Mouse (Mus musculus) layer of hippocampus, adult 8-10 months (tissue): ENCODE data around the gene Ctse. TPM values are rescaled to one million over a fixed set of nuclear protein-coding genes. Genes with fewer than 3 reads are reported as not detected.

Experiments used
- DNase-seq, 2 experiments: peaks; one replicate each; pipeline ENCODE4 v3.0.0; 2022; ENCODE audit warnings: low spot score in 2 of 2
- total RNA-seq, 4 experiments: library from RNA; stranded (reverse); gene quantifications; 2 replicates each; pipeline ENCODE4 v1.2.4; 2022

Ctse gene
- total RNA-seq, 4 experiments from 2014 or later: 7.9 to 12.2 TPM; not detected in 2

DNA sequence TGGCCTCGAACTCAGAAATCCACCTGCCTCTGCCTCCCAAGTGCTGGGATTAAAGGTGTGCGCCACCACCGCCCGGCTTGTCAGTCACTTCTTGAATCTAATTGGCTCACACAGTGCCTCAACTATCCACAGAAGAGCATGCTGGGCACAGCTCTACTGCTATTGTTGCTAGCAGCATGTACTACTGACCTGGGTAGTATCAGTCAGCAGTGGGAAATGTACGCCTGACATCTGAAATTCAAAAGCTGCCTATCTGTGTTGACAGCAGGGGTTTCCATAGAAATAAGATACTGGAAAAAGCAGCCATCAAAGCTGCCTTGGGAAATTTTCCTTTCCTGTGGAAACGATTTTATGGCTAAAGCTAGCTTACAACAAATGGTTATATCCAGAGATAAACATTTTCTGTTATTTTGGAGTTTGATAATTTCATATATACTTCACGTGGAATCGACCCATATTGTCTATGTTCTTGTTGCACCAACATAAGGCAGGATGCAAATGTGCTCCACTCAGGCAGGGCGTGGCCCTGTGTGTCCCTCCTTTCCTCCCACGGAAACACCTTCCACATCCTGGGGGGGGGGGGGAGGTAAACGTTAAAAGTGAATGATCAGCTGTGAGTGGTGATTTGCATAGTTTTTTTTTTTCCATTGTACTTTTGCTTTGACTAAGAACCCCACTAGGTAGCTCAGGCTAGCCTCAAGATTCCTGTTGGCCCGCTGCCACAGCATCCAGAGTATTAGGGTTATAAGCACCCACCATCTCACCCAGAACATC lies 14.8 kb downstream of the Ctse start:
- no peak for DNase-seq

- no peak for DNase-seq
These were observed 17.5 kb downstream of the Ctse start for GRCm38 (mm10) chr1:131655601-131656000.

GRCm38 (mm10) chr1:131657945-131658354 lies 19.8 kb downstream of the Ctse start:
- peak; percentile 86 to 94 for DNase-seq

DNA sequence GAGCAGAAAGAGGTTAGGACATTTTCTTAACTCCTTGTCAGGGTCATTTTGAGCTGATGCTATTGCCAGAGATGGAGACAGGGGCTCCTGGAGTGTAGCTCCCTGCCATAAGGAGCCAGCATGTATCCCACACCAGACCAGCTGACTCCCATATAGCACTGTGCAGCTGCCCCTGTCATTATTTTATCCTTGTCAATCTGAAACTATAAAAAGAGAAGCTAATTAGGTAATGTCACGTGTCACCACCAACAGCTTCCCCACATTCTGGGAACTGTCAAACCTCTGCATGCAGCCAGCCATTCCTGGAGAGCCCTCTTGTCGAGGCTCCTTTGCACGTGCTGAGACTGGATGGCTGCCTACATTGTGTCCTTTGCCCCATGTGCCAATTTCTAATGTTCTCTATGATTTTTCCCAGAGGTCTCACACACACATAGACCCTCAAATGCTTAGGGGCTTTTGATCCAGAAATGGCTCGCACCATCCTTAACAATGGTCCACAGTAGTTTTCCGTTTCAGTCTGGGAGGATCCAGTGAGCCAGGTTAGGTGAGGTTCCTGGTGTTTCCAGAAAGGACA lies 21.5 kb downstream of the Ctse start:
- no peak for DNase-seq

- DNase-seq: no peak
These were observed 22.2 kb downstream of the Ctse start for GRCm38 (mm10) chr1:131660266-131660665.

DNA sequence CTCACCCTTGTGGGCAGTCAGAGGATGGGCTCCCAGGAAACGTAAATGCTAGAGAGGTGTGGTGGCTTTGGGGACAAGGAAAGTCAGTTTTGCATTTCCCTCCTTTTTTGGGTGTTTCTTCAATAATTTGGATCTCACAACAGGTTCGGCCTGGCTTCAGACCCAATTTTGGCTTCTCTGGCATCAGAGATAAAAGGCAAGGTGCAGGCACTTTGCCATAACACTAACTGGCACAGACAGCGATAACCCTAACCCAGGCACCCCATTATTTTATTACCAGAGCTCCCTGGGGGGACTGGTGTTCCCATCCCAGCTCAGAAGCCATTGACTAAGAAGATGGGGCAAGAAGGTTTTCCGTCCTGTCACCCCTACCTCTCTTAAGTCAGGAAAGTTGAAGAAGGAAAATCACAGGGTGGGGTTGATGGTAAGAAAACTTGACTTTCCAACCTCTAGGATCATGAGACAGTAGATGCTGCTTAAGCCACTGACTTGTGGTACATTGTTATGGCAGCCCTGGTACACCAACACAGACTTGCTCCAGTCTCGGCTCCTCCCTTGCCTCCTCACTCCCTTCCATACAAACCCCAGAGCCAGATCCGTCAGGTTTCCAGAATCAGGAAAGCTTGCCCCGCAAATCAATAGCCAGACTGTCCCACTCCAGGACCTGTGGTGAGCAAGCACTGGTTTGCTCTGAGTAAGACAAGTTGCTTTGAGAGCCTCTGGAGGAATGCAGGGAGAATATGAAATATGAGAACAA lies 22.8 kb downstream of the Ctse start:
- DNase-seq: no peak

GRCm38 (mm10) chr1:131661749-131662148 lies 23.6 kb downstream of the Ctse start:
- DNase-seq: no peak

DNA sequence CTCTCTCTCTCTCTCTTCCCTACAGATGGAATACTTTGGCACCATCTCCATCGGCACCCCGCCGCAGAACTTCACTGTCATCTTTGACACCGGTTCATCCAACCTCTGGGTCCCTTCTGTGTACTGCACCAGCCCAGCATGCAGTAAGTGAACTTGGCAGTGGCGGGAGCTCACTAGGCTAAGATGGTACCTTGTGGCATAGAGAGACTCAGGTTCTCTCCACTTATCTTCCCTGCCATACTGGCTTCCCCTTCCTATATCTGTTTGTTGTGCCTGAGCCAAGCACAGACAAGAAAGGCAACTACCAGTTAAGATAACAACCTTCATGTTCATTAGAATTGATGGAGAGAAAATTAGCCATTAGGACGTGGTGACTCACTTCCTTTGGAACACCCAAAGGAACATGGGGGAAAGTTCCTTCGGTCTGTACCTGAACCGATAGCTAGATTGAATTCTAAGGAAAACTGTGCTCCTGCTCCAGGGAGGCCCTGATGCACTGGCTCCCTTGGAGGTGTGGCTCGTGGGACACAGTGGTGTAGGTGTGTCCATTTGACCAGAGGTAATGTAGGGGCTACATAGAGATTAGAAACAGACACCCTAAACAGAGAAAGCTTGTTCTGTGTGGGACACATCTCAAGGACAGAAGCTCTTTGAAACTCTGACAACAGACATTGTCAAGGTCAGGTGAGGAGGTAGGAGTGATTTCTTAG lies 25.3 kb downstream of the Ctse start:
- DNase-seq: no peak

- DNase-seq: no peak
These were observed 26.0 kb downstream of the Ctse start for GRCm38 (mm10) chr1:131664136-131664535.

GRCm38 (mm10) chr1:131665886-131666285 lies 27.8 kb downstream of the Ctse start:
- no peak for DNase-seq

DNA sequence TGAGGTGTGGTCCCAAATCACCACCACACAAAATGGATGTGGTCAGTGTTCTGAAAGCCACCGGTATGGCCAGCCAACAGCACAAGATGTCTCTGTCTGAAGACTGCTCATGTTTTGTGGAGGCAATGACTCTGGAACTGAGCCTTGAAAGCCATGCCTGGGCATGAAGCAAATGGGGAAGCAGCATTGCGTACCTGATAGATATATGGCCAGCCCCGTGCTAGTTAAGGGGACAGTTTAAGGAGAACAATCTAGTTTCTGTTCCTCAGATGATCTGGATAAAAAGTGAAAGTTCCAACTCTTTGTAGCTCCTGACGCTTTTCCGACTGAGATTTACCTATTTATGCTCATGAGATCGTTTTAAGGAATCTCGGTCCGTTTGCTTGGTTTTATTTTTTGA lies 33.0 kb downstream of the Ctse start:
- DNase-seq: no peak

DNA sequence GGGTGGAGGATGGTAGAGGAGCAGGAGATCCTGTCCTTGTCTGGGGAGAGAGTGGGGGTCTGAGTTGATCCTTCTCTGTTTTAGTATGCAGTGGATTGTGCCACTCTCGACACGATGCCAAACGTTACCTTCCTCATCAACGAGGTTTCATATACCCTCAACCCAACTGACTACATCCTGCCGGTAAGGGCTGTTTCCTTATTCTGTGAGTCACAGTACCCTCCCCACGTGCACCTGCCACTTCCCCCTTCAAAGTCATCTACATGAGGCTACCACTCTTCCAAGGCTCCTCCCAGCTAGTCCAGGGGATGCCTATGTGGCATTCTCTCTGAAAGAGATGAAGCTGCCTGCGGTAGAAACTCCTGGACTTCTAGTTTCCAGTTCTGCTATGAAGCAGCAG lies 34.3 kb downstream of the Ctse start:
- no peak for DNase-seq

GRCm38 (mm10) chr1:131679644-131680043 lies 41.5 kb downstream of the Ctse start:
- no peak for DNase-seq

- no peak for DNase-seq
These were observed 49.6 kb downstream of the Ctse start for GRCm38 (mm10) chr1:131687739-131688138.

- DNase-seq: no peak
These were observed 50.4 kb downstream of the Ctse start, which contains the start of gene Rab7b for GRCm38 (mm10) chr1:131688475-131688874. Gene Rab7b, plus strand, starts transcription at chr1:131688695.

DNA sequence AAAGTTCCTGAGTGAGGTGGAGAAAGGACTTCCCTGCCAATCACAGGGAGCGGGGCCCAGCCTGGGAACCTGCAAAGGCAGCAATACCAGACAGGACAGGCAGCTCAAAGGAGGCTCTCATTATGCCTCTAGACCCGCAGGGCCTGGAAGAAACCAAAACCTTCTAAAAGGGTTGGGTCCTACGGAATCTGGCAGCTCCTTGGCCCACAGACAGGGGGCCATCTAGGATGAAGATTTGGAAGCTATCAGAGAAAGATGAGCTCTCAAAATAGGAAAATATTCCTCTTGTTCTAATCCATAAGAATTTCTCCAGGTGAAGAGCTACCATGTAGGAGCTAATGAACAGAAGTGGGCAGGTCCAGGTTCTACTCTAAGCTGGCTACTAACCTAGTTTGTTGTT lies 50.9 kb downstream of the Ctse start:
- no peak for DNase-seq

- no peak for DNase-seq
These were observed 51.8 kb downstream of the Ctse start for GRCm38 (mm10) chr1:131689899-131690298.

GRCm38 (mm10) chr1:131690435-131690834 lies 52.3 kb downstream of the Ctse start:
- no peak for DNase-seq

GRCm38 (mm10) chr1:131691356-131691755 lies 53.2 kb downstream of the Ctse start:
- DNase-seq: no peak

- DNase-seq: no peak
These were observed 57.2 kb downstream of the Ctse start for GRCm38 (mm10) chr1:131695308-131695707.

DNA sequence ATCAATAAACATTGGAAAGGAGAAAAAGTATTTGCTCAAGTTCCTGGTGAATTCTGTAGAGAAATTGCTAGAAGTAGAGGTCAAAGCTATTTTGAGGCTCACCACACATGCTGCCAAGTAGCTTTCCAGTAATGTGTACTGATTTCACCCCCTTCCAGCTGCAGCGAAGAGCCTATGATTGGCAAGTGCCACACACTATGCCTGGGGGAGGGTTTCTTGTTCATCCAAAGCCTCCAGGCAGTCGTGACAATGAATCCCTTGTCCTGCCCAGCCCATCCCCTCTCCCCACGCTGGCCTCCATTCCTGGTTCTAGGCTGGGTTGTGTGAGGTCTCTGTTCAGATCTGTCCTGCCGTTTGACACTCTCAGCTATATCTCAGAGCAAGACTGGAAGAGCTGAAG lies 58.2 kb downstream of the Ctse start:
- peak; percentile 30 to 35 for DNase-seq

DNA sequence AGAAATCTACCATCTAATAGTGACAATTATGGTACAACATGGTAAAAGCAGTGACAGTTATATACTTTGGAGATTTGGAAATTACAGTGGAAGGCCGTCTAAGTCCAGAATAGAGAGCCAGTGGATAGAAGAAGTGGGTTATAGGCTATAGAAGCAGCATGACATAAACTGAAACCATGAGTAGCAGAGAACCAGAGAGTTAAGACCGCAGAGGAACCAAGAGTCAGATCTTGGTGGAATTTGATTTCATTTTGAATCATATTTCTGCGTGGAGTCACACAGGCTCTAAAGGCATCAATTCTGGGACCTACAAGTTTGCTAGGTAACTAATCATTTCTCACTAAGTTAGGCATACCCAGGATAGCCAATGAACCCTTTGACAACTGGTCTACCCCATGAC lies 60.7 kb downstream of the Ctse start:
- no peak for DNase-seq
